Mouse (Mus musculus) spleen, adult 2 months (tissue): Measurements from ENCODE around the gene Zgrf1. TPM values are rescaled to one million over a fixed set of nuclear protein-coding genes. Genes with fewer than 3 reads are reported as not detected.

Experiments
- DNase-seq, 2 experiments: peaks; one replicate each; pipeline versions ENCODE4 v3.0.0 to v3.0.0-alpha.2; 2012 to 2021; ENCODE audit warnings: low spot score in 2 of 2, low read depth in 1 of 2
- H3K27ac ChIP-seq: fragments of 200-500 bp; 2 replicates; pipeline ENCODE4 v1.5.1; 2012; ENCODE audit warnings: low read length, inconsistent platforms; ENCODE audit not compliant: insufficient read depth
- H3K27me3 ChIP-seq: fragments of 200-500 bp; 2 replicates; pipeline ENCODE4 v1.6.1; 2012; ENCODE audit warnings: mild to moderate bottlenecking, moderate library complexity, low read length, inconsistent platforms; ENCODE audit not compliant: control insufficient read depth, insufficient read depth
- H3K36me3 ChIP-seq: fragments of 200-500 bp; 2 replicates; pipeline ENCODE4 v1.6.1; 2012; ENCODE audit warnings: mild to moderate bottlenecking, low read length, inconsistent platforms; ENCODE audit not compliant: control insufficient read depth, insufficient read depth
- H3K4me1 ChIP-seq: fragments of 200-500 bp; 2 replicates; pipeline ENCODE4 v1.6.1; 2011; ENCODE audit warnings: inconsistent platforms; ENCODE audit not compliant: control insufficient read depth, insufficient read depth, insufficient read length
- H3K4me3 ChIP-seq: fragments of 200-500 bp; 2 replicates; pipeline ENCODE4 v1.5.1; 2011; ENCODE audit warnings: mild to moderate bottlenecking, inconsistent platforms; ENCODE audit not compliant: insufficient read depth, insufficient read length; ENCODE audit errors: extremely low read depth
- CTCF ChIP-seq: fragments of 200-500 bp; IDR thresholded peaks from 2 replicates; pipeline ENCODE4 v1.5.1; 2011; ENCODE audit warnings: mild to moderate bottlenecking, inconsistent platforms; ENCODE audit not compliant: insufficient read depth, insufficient read length, insufficient replicate concordance; ENCODE audit errors: extremely low read depth
- POLR2A ChIP-seq: fragments of 200-500 bp; IDR thresholded peaks from 2 replicates; pipeline ENCODE4 v1.6.1; 2011; ENCODE audit warnings: low read depth, low read length, inconsistent platforms
- WGBS: fragments of 180-500 bp; shearing (Covaris S2); methylation state at CpG from one replicate; pipeline ENCODE4 v1.1.7; 2018; 5-methylcytosine and 5-hydroxymethylcytosine counted together
- polyA plus RNA-seq: library from polyadenylated mRNA; depleted of rRNA; stranded (reverse); fragments of >200 nt; gene quantifications from 2 replicates; pipeline ENCODE4 v1.2.3, GENCODE M21; 2012

The Zgrf1 gene
- polyA plus RNA-seq, 1 experiment, result 0.72 TPM

GRCm38 (mm10) chr3:127520300-127520699 lies 33.0 kb upstream of the Zgrf1 start:
- Histone ChIP-seq H3K27ac (no peak overlapping the region), H3K36me3 (no peaks in the 10 kb centered on the region)
- TF ChIP-seq POLR2A (no peak), CTCF (no peak)

GRCm38 (mm10) chr3:127521156-127521555 lies 32.1 kb upstream of the Zgrf1 start:
- no peaks in the 10 kb centered on the region for H3K36me3 ChIP-seq
- no peak overlapping the region for H3K4me3 ChIP-seq
- no peak overlapping the region for H3K27ac ChIP-seq
- H3K27me3 ChIP-seq, result no peaks in the 10 kb centered on the region
- H3K4me1 ChIP-seq, result no peaks in the 10 kb centered on the region
- no peak for DNase-seq
- 69% methylated on average over 10 of the region's 10 CpGs for WGBS
- TF ChIP-seq CTCF, result no peak
- no peak for TF ChIP-seq POLR2A

More at GRCm38 (mm10) chr3:127520300-127520699, 33.0 kb upstream of the Zgrf1 start:
- Histone ChIP-seq H3K4me1 (no peaks in the 10 kb centered on the region), H3K4me3 (no peak overlapping the region), H3K27me3 (no peaks in the 10 kb centered on the region)
- WGBS, result 78% methylated on average over 6 of the region's 6 CpGs
- DNase-seq, result no peak

GRCm38 (mm10) chr3:127525188-127525819 lies 28.0 kb upstream of the Zgrf1 start:
- 76% methylated on average over 8 of the region's 8 CpGs for WGBS
- DNase-seq, result no peak
- no peaks in the 10 kb centered on the region for H3K27me3 ChIP-seq
- H3K4me3 ChIP-seq, result no peak overlapping the region
- TF ChIP-seq POLR2A (no peak), CTCF (no peak)
- H3K27ac ChIP-seq, result no peak overlapping the region
- H3K36me3 ChIP-seq, result no peaks in the 10 kb centered on the region
- no peaks in the 10 kb centered on the region for H3K4me1 ChIP-seq

DNA sequence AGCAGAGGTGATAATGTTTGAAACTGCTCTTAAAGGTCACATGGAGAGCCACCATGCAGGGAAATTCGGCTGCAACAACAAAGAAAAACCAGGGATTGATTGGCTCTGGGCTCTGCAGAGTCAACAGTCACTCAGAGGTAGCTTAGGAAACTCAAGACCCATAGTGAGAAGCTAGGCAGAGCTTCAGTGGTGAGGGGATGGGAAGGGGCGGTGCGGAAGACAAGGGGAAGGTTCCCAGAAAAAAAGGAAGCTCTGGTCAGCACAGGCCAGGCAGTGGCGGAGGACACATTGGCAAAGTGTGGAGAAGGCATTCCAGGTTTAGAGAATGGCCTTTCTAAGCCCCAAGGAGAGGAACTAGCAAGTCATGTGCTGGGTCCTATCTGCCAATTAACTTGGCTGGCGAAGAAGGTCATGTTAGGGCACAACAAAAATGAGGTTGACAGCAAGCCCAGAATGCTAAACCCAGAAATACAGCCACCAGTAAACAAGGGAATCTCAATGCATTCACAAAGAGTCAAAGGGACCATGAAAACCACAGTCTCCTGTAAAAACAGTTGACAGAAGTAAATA lies 25.7 kb upstream of the Zgrf1 start:
- TF ChIP-seq POLR2A (no peak), CTCF (no peak)
- Histone ChIP-seq H3K4me1 (no peaks in the 10 kb centered on the region), H3K36me3 (no peaks in the 10 kb centered on the region), H3K27me3 (no peaks in the 10 kb centered on the region), H3K4me3 (no peak overlapping the region), H3K27ac (no peak overlapping the region)
- DNase-seq, result no peak
- 77% methylated on average over 5 of the region's 5 CpGs for WGBS

DNA sequence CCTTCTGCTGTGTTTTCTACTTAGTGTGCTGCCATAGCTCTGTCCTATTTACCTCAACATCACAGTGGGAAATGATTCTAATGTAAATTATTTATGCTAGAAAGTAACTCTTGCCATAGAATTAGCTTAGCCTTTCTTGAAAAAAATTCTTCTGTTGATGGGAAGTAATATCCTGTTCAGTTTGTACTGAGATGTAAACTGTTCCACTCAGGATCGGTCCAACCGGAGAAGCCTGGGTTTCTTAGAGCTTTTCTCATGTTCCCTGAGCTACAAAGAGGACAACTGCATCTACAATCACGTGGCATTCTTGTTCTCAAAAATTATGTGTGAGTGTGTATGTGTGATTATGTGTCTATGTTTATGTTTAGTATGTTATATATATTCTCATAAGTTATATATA lies 24.1 kb upstream of the Zgrf1 start:
- H3K4me1 ChIP-seq, result no peaks in the 10 kb centered on the region
- no peaks in the 10 kb centered on the region for H3K27me3 ChIP-seq
- no peak for TF ChIP-seq POLR2A
- no peaks in the 10 kb centered on the region for H3K36me3 ChIP-seq
- no peak overlapping the region for H3K4me3 ChIP-seq
- DNase-seq, result no peak
- 90% methylated on average over 3 of the region's 3 CpGs for WGBS
- no peak overlapping the region for H3K27ac ChIP-seq

DNA sequence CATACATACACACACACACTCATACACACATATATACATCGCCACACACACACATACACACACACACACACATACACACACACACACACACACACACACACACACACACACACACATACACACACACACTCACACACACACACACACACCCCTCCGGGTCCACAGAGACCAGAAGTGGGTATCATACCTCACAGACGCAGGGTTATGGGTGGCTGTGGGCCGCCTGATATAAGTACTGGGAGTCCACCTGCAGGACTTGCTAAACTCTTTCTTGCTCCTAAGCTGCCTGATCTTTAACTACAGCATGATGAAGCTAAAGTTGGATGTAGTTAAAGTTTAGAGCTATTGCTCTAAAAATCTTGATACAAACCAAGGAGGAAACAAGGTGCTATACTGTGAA lies 23.5 kb upstream of the Zgrf1 start:
- no peak overlapping the region for H3K4me3 ChIP-seq
- no peak overlapping the region for H3K27ac ChIP-seq
- DNase-seq, result no peak
- no peaks in the 10 kb centered on the region for H3K4me1 ChIP-seq
- H3K27me3 ChIP-seq, result no peaks in the 10 kb centered on the region
- TF ChIP-seq POLR2A, result no peak
- TF ChIP-seq CTCF, result no peak
- 91% methylated on average over 4 of the region's 4 CpGs for WGBS
- H3K36me3 ChIP-seq, result no peaks in the 10 kb centered on the region

GRCm38 (mm10) chr3:127530293-127530692 lies 23.0 kb upstream of the Zgrf1 start:
- WGBS, result 53% methylated on average over 4 of the region's 4 CpGs
- Histone ChIP-seq H3K4me1 (no peaks in the 10 kb centered on the region), H3K27ac (no peak overlapping the region), H3K36me3 (no peaks in the 10 kb centered on the region), H3K27me3 (no peaks in the 10 kb centered on the region), H3K4me3 (no peak overlapping the region)
- TF ChIP-seq POLR2A, result no peak
- TF ChIP-seq CTCF, result no peak
- no peak for DNase-seq
